Mouse (Mus musculus): ENCODE data around the gene Pcsk5.

The Pcsk5 gene

GRCm38 (mm10) chr19:17800798-17801197, 36.6 kb downstream of the Pcsk5 start:
- DNase-seq, result no peak

DNA sequence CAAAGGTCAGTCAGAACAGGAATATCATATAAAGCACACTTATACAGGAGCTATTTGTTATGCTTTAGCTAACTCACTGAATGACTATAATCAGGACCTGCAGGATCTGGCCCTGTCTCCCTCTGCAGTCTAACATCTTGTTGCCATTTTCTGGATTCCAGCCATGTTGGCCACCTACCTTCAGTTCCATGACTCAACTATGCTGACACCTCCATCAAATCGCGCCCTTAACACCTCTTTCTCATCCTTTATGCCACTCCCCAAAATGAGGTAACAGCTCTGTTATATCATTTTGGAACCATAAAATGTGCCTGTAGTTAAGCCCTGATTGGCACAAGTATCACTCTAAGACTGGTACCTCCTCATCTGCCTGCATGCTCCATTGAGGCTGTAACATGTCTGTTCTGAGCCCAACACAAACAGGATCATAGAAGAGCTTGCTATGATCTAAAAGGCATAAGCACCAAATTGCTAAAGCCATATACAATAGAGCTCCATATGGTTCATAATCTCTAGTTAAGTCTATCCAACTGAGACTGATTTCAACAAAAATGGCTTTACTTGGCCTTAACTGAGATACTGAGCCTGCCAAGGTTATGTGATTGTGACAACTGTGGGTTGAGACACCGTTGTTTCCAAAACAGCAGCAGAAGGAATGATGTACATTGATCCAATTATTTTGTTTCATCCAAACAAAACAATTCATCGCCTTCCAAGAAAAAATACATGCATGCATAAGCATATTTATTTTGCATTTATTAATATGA, 37.8 kb downstream of the Pcsk5 start:
- DNase-seq, result no peak

- DNase-seq, result no peak
Measured at GRCm38 (mm10) chr19:17793457-17793856, 44.0 kb downstream of the Pcsk5 start.

- DNase-seq, result no peak
Measured at GRCm38 (mm10) chr19:17791485-17792052, 45.9 kb downstream of the Pcsk5 start.

DNA sequence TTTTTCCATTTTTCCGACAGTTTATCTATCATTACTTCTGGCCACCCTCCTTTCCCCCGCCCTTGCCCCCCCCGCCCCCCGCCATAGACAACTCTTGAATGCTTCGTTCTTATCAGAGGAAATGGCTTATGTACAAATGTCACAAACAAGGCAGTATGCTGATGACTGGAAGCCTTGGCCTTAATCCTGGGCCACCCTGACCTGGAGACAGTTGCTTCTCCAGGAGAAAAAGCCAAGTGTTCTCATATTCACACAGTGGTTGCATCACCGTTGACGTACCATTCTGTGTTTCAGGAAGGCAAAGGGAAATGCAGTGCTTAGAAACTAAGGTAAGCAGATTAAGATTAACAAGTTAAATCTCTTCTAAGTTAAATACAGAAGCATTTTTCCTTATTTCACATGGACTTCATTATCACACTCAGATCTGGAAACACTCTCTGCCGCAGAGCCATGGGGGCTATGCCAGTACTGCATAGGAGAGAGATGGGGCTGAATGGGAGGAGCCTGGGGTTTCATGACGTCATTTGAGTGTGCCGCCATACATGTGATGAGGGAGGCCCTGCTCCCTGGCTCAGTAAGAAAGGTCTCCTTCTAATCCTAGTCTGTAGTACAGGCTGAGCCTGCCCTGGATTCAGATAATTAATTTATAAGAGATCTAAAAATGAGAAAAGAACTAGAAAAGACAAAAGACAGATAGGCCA, 48.7 kb downstream of the Pcsk5 start:
- DNase-seq, result peak; percentile 88

GRCm38 (mm10) chr19:17786744-17787143, 50.7 kb downstream of the Pcsk5 start:
- no peak for DNase-seq

GRCm38 (mm10) chr19:17784401-17785192, 52.8 kb downstream of the Pcsk5 start:
- no peak for DNase-seq

DNA sequence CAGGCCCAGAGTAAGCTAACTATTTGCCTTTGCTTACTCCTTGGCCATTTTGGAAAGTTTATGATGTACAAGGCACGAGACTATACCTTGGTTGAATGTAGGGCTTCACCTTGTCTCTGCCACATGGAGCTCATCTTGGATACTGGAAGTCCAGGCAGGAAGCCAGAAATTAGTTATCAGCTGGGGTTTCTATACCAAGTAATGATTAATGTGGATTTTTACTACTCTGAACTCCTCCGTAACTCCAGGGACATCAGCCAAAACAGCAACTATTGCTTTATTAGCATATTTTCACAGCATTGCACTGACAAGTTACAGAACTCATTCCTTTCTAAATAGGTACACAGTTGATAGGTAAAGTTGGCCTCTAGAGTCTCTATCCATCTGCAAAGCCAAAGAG, 54.2 kb downstream of the Pcsk5 start:
- DNase-seq, result no peak

DNA sequence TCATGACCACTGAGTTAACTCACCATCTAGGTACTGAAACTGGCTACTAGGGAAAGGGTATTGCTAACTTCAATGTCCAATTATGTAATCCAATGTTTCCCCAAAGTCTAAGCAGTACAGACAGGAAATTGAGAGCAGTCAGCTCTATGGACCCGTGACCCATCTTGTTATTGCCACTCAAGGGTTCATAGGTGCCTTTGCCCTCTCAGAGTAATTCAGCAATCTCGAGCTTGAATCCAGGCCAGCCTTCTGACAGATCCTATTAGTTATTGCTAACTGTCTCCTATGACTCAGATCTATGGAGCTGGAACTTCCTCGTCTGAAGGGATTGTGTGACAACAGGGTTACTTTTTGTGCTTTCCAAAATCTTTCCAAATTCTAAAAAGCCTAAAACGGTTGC, 56.1 kb downstream of the Pcsk5 start:
- DNase-seq, result no peak

- no peak for DNase-seq
Measured at GRCm38 (mm10) chr19:17775943-17776342, 61.5 kb downstream of the Pcsk5 start.

GRCm38 (mm10) chr19:17775097-17775496, 62.3 kb downstream of the Pcsk5 start:
- DNase-seq, result no peak

GRCm38 (mm10) chr19:17774061-17774460, 63.4 kb downstream of the Pcsk5 start:
- no peak for DNase-seq

DNA sequence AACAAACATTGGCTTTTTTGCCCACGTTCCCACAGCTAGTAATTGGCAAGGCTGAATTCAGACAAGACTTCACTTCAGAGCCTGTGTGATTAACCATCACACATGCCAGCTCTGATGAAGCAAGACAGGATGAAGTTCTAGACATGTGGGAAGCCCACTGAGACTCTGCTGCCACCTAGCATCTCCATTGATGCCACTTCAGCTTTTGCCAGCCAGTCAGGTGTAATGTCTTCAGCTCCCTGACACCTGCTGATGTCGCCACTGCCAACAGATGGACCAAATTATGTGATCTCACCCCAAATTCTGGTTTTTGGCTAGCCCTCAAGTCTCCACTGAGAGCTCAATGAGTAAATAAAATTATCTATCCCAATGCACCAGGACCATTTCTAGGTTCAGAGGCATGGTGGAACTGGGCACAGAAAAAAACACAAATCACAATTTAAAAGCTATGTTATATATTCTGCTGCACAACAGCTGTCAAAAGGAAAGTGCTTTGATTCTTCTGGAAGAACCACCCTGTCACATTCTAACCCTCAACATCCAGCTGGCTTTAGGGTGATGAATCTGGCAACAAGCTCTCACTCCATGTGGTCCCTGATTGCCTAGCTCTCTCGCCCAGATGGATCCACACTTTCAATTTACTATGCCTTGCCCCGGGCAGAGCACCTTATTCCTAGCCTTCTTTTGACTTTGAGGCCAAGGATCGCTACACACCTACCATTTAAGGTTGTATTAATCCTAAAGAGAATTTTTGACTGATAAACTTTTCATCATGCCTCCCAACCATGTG, 67.6 kb downstream of the Pcsk5 start:
- peak; percentile 91 for DNase-seq

DNA sequence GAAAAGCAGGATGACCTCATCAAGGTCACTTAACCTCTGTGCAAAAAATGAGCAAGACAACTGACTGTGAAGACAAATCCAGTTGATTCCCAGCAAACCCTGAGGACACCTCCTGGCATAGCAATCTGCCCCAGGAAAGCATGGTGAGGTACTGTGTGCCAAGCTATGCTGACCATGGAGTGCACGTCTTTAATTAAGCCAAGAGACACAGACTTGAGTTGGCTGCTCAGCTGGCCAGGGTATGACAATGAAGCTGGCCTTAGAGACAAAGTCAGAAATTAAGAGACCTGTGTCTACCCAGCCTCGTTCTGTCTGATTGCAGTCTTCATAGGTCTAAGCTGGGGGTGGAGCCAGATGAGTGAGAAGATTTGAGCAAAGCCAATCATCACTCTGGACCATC, 72.4 kb downstream of the Pcsk5 start:
- DNase-seq, result no peak

DNA sequence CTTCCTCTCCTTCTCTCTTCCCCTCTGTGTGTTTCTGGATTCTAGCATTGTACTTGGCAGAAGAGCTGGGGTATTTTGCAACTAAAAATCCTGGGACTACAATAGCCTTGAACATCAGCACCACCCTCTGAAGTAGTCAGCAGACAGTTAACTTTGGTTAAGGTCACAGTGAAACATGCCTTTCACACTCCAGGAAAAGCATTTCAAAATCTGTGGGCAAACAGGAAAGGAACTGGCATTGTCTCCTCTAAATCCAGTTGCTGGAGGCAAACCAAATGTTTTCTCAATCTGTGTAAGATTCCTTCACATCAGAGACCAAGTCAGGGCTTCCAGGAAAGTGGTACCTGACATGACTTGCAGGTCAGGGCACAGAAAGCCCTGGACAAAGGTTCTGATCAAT, 74.7 kb downstream of the Pcsk5 start:
- no peak for DNase-seq

DNA sequence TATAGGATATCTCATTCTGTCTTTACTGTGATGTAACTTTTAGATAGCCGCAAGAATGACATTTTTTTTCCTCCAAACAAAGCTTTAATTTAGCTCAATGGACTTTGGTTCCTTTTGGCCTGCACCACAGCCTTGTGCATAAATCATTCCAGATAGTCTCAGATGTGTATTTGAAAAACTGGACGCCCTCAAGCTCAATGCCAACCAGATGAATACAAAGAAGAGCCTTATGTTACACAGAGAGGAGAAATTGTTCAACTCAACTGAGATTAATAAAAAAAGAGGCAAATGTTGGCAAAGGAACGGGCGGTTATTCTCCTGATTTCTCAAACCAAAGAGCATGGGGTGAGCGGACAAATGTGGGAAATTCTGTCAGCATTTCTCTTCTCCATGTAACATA, 75.8 kb downstream of the Pcsk5 start:
- no peak for DNase-seq

GRCm38 (mm10) chr19:17752841-17753240, 84.6 kb downstream of the Pcsk5 start:
- DNase-seq, result no peak

- no peak for DNase-seq
Measured at GRCm38 (mm10) chr19:17748331-17748730, 89.1 kb downstream of the Pcsk5 start.

DNA sequence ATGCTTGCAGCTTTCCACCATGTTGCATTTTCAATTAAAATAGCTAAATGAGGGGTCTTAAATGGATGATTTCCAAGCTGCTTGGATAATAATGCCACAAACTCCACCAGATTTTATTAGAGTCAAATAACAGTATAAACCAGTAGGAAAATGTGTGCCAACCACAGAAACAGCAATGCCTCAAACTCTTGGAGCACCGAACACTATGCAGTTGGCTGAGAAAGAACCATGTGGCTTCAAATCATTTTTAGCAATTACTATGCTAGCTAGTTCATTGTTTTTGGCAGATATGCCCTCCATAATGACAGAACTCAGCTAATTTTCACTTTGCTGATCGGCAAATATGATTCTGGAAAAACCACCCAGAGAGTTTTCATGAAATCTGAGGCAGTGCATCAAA, 92.1 kb downstream of the Pcsk5 start:
- DNase-seq, result no peak

- peak; percentile 92 for DNase-seq
Measured at GRCm38 (mm10) chr19:17744474-17745069, 92.9 kb downstream of the Pcsk5 start.

DNA sequence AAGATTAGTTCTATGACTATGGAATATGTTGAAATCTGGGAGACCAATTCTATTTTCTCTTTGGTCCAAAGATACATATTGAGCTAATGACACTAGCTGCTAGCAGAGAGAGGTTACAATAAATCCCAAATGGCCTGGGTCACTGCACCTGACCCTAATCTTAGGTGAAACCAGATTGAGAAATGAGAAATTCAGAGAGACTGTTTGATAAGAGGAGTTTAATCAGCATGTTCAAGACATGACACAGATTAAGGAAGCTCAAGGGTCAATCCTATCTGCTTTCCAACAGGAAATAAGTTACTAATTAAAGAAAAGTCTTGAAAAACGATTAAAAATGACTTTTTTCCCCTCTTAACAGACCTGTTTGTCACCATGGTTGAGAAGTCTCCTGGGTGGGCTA, 96.0 kb downstream of the Pcsk5 start:
- DNase-seq, result no peak

- no peak for DNase-seq
Measured at GRCm38 (mm10) chr19:17732676-17733277, 104.7 kb downstream of the Pcsk5 start.

All from heart, adult 11 months (tissue).